Mouse (Mus musculus): ENCODE data around the gene Olfr877. TPM values are rescaled to one million over a fixed set of nuclear protein-coding genes. Genes with fewer than 3 reads are reported as not detected.

Olfr877 gene
- not detected in 2 replicates for total RNA-seq (2017)

GRCm38 (mm10) chr9:37853969-37854368 is at the start of gene Olfr877:
Gene Olfr877, plus strand, starts transcription at chr9:37854269.
- no peak for ATAC-seq (replicated peaks in 1 of 2; ENCODE audit: insufficient read depth in 1 of 2, low FRiP score in 2 of 2, low TSS enrichment in 1 of 2, low read depth in 1 of 2, poor library complexity in 2 of 2, severe bottlenecking in 2 of 2)

- peak; percentile 81 to 88; a peak in 3 of 4 replicates for ATAC-seq (replicated peaks in 1 of 2; ENCODE audit: insufficient read depth in 1 of 2, low FRiP score in 2 of 2, low TSS enrichment in 1 of 2, low read depth in 1 of 2, poor library complexity in 2 of 2, severe bottlenecking in 2 of 2)
Observed at GRCm38 (mm10) chr9:37807235-37807634, 46.8 kb upstream of the Olfr877 start.

GRCm38 (mm10) chr9:37808456-37808855 is 45.6 kb upstream of the Olfr877 start:
- ATAC-seq (replicated peaks in 1 of 2; ENCODE audit: insufficient read depth in 1 of 2, low FRiP score in 2 of 2, low TSS enrichment in 1 of 2, low read depth in 1 of 2, poor library complexity in 2 of 2, severe bottlenecking in 2 of 2) = peak; percentile 43 to 50; a peak in 2 of 4 replicates

- peak in 1 of 2 experiments; percentile 19; a peak in 1 of 4 replicates for ATAC-seq (replicated peaks in 1 of 2; ENCODE audit: insufficient read depth in 1 of 2, low FRiP score in 2 of 2, low TSS enrichment in 1 of 2, low read depth in 1 of 2, poor library complexity in 2 of 2, severe bottlenecking in 2 of 2)
Observed at GRCm38 (mm10) chr9:37808976-37809375, 45.1 kb upstream of the Olfr877 start.

GRCm38 (mm10) chr9:37814696-37815095 is 39.4 kb upstream of the Olfr877 start:
- no peak for ATAC-seq (replicated peaks in 1 of 2; ENCODE audit: insufficient read depth in 1 of 2, low FRiP score in 2 of 2, low TSS enrichment in 1 of 2, low read depth in 1 of 2, poor library complexity in 2 of 2, severe bottlenecking in 2 of 2)

- ATAC-seq (replicated peaks in 1 of 2; ENCODE audit: insufficient read depth in 1 of 2, low FRiP score in 2 of 2, low TSS enrichment in 1 of 2, low read depth in 1 of 2, poor library complexity in 2 of 2, severe bottlenecking in 2 of 2) = no peak
Observed at GRCm38 (mm10) chr9:37829881-37830280, 24.2 kb upstream of the Olfr877 start.

GRCm38 (mm10) chr9:37833341-37833740 is 20.7 kb upstream of the Olfr877 start:
- peak; percentile 82 to 96 for ATAC-seq (replicated peaks in 1 of 2; ENCODE audit: insufficient read depth in 1 of 2, low FRiP score in 2 of 2, low TSS enrichment in 1 of 2, low read depth in 1 of 2, poor library complexity in 2 of 2, severe bottlenecking in 2 of 2)

GRCm38 (mm10) chr9:37849267-37849666 is 4.8 kb upstream of the Olfr877 start:
- ATAC-seq (replicated peaks in 1 of 2; ENCODE audit: insufficient read depth in 1 of 2, low FRiP score in 2 of 2, low TSS enrichment in 1 of 2, low read depth in 1 of 2, poor library complexity in 2 of 2, severe bottlenecking in 2 of 2) = no peak

GRCm38 (mm10) chr9:37863325-37863724 is 9.3 kb downstream of the Olfr877 start:
- no peak for ATAC-seq (replicated peaks in 1 of 2; ENCODE audit: insufficient read depth in 1 of 2, low FRiP score in 2 of 2, low TSS enrichment in 1 of 2, low read depth in 1 of 2, poor library complexity in 2 of 2, severe bottlenecking in 2 of 2)

GRCm38 (mm10) chr9:37870246-37870645 is 16.2 kb downstream of the Olfr877 start:
- no peak for ATAC-seq (replicated peaks in 1 of 2; ENCODE audit: insufficient read depth in 1 of 2, low FRiP score in 2 of 2, low TSS enrichment in 1 of 2, low read depth in 1 of 2, poor library complexity in 2 of 2, severe bottlenecking in 2 of 2)

- ATAC-seq (replicated peaks in 1 of 2; ENCODE audit: insufficient read depth in 1 of 2, low FRiP score in 2 of 2, low TSS enrichment in 1 of 2, low read depth in 1 of 2, poor library complexity in 2 of 2, severe bottlenecking in 2 of 2) = no peak
Observed at GRCm38 (mm10) chr9:37871097-37871496, 17.0 kb downstream of the Olfr877 start.

GRCm38 (mm10) chr9:37871536-37871935 is 17.5 kb downstream of the Olfr877 start:
- no peak for ATAC-seq (replicated peaks in 1 of 2; ENCODE audit: insufficient read depth in 1 of 2, low FRiP score in 2 of 2, low TSS enrichment in 1 of 2, low read depth in 1 of 2, poor library complexity in 2 of 2, severe bottlenecking in 2 of 2)

GRCm38 (mm10) chr9:37890960-37891359 is 36.9 kb downstream of the Olfr877 start:
- no peak for ATAC-seq (replicated peaks in 1 of 2; ENCODE audit: insufficient read depth in 1 of 2, low FRiP score in 2 of 2, low TSS enrichment in 1 of 2, low read depth in 1 of 2, poor library complexity in 2 of 2, severe bottlenecking in 2 of 2)

GRCm38 (mm10) chr9:37896661-37897060 is 42.6 kb downstream of the Olfr877 start, which contains the start of gene Olfr145:
Gene Olfr145, plus strand, starts transcription at chr9:37896724.
- ATAC-seq (replicated peaks in 1 of 2; ENCODE audit: insufficient read depth in 1 of 2, low FRiP score in 2 of 2, low TSS enrichment in 1 of 2, low read depth in 1 of 2, poor library complexity in 2 of 2, severe bottlenecking in 2 of 2) = no peak

- ATAC-seq (replicated peaks in 1 of 2; ENCODE audit: insufficient read depth in 1 of 2, low FRiP score in 2 of 2, low TSS enrichment in 1 of 2, low read depth in 1 of 2, poor library complexity in 2 of 2, severe bottlenecking in 2 of 2) = no peak
Observed at GRCm38 (mm10) chr9:37905555-37905954, 51.5 kb downstream of the Olfr877 start.

Other genes with a start within 250 kb of the Olfr877 start
- 6.2 and 24.1 TPM in 2 replicates for gene Spa17, start 240.5 kb upstream of the Olfr877 start, total RNA-seq (2017)
- 59.9 and 89.5 TPM in 2 replicates for gene Tbrg1, start 197.0 kb upstream of the Olfr877 start, total RNA-seq (2017)
- not detected in 2 replicates for gene Panx3, start 185.0 kb upstream of the Olfr877 start, total RNA-seq (2017)
- gene Olfr160, start 138.0 kb upstream of the Olfr877 start, total RNA-seq (2017) = not detected in 2 replicates
- not detected in 2 replicates for gene Olfr874, start 109.2 kb upstream of the Olfr877 start, total RNA-seq (2017)
- gene Olfr875, start 82.4 kb upstream of the Olfr877 start, total RNA-seq (2017) = not detected in 2 replicates
- gene Olfr876, start 51.2 kb upstream of the Olfr877 start, total RNA-seq (2017) = not detected in 2 replicates
- 0.06 TPM in 1 of 2 replicates, not detected in the other for gene Olfr145, start 42.5 kb downstream of the Olfr877 start, total RNA-seq (2017)
- gene Olfr878, start 63.6 kb downstream of the Olfr877 start, total RNA-seq (2017) = not detected in 2 replicates
- gene Olfr881, start 137.6 kb downstream of the Olfr877 start, total RNA-seq (2017) = not detected in 2 replicates
- gene Olfr883, start 171.5 kb downstream of the Olfr877 start, total RNA-seq (2017) = not detected in 2 replicates
- not detected in 2 replicates for gene Olfr884, start 192.3 kb downstream of the Olfr877 start, total RNA-seq (2017)
- gene Olfr885, start 207.1 kb downstream of the Olfr877 start, total RNA-seq (2017) = not detected in 2 replicates
- gene Olfr887, start 229.8 kb downstream of the Olfr877 start, total RNA-seq (2017) = not detected in 2 replicates